In genomic region chr12:107998746-107999145, GRCm38 (mm10) we compare ENCODE assay signal across 8 mouse cellular contexts. TPM values are rescaled to one million over a fixed set of nuclear protein-coding genes. Genes with fewer than 3 reads are reported as not detected.
DNase-seq lines count a peak whose midpoint lies in the region; ATAC-seq and TF ChIP-seq lines count a peak whose summit lies in the region.

No protein-coding gene starts in this region.

- TF ChIP-seq CTCF in left cerebral cortex, adult 2 months (IDR thresholded peaks at IDR 0.05): peak; percentile 100

- DNase-seq in ZHBTc4 (ENCODE audit: low read depth, low spot score): peak; percentile 82
- peak; percentile 89 to 90 for DNase-seq in cerebellum, postnatal 14 days
- DNase-seq in frontal cortex, postnatal 36 days (ENCODE audit: low spot score in 2 of 2): peak; percentile 86 to 92
- peak; percentile 85 to 89 for DNase-seq in left cerebral cortex, adult 2 months (ENCODE audit: extremely low spot score in 1 of 2, low spot score in 2 of 2)
- DNase-seq in mesoderm, embryonic 11.5 days (ENCODE audit: low read depth, low spot score): peak; percentile 87
- peak; percentile 90 for DNase-seq in right cerebral cortex, postnatal 4 days
- DNase-seq in urinary bladder, postnatal 36 days (ENCODE audit: low spot score in 2 of 2): peak; percentile 60 to 77

- peak; percentile 42 for ATAC-seq in inflammation-experienced regulatory T-cells, adult 6 months

- H3K4me3 ChIP-seq in left cerebral cortex, adult 2 months: peak overlapping the region; percentile 16

- intact Hi-C loops in left cerebral cortex, adult 2 months (cut with DNase I): loop anchor here (2.0 to 5.0 kb wide), 4 partner anchors 912 to 1946 kb away; no protein-coding TSS in a partner anchor

- peak overlapping the region; percentile 74; the same call in 1 of the 2 replicates for H3K27ac ChIP-seq in left cerebral cortex, adult 2 months

RNA-seq across cellular contexts. Expression of gene Bcl11b, which starts 4.7 kb away (rescaled TPM):
- 10 to 100 TPM; 26.0 to 46.3 (median 40.8) TPM for polyA plus RNA-seq in inflammation-experienced regulatory T-cells, adult 6 months (2017; shearing (Covaris generic))
- 10 to 100 TPM; 57.8 to 69.0 TPM for total RNA-seq in left cerebral cortex, adult 2 months (2021)

Comparison
In these comparisons a context has a peak if more than half of its experiments do, and no peak if none do; other contexts are left out.
1. Peak in every context shown above with its lines: DNase-seq, ATAC-seq, H3K4me3 ChIP-seq and H3K27ac ChIP-seq.